Comparison of ENCODE assay signal across 29 mouse cellular contexts in genomic region chr3:32128391-32128790, GRCm38 (mm10).
DNase-seq lines count a peak whose midpoint lies in the region; ATAC-seq and TF ChIP-seq lines count a peak whose summit lies in the region.
"Had no signal": no experiment of that assay in that cellular context is flagged by ENCODE, and none has a peak within 500 bp of the region (broad histone marks: within the 10 kb centered on the region; RNA-seq: fewer than 3 reads in every experiment).

No protein-coding gene starts in this region.

- TF ChIP-seq CTCF in brain, embryonic 14.5 days (IDR thresholded peaks at IDR 0.05; ENCODE audit: borderline replicate concordance, extremely low read depth, insufficient read depth, insufficient read length): no peak

- peak; percentile 36 for DNase-seq in heart, adult 11 months
- no peak for DNase-seq in heart, adult 9 months (ENCODE audit: low spot score in 2 of 2)
- DNase-seq in ES-CJ7 (ENCODE audit: low read depth, low spot score): peak; percentile 37
- peak; percentile 31 for DNase-seq in brain, embryonic 14.5 days (ENCODE audit: low read depth)
- no peak for DNase-seq in layer of hippocampus, postnatal 14 days (ENCODE audit: low spot score in 2 of 2)
- DNase-seq: adrenal gland, postnatal 25 days; cerebellum, adult 18-20 months; cerebellum, postnatal 36 days; gastrocnemius, postnatal 10 days; kidney, adult 2 months; kidney, postnatal 36 days; left cerebral cortex, postnatal 4 days; liver, postnatal 0 days; lung, postnatal 36 days; thymus, adult 2 months; thymus, postnatal 36 days had no signal

- H3K27me3 ChIP-seq in midbrain, embryonic 12.5 days: no peaks in the 10 kb centered on the region
- H3K27me3 ChIP-seq in midbrain, embryonic 13.5 days: no peaks in the 10 kb centered on the region
- H3K27me3 ChIP-seq: CH12.LX; embryonic facial prominence, embryonic 15.5 days; forebrain, embryonic 13.5 days; heart, embryonic 15.5 days; hindbrain, embryonic 15.5 days; intestine, embryonic 15.5 days; liver, embryonic 12.5 days had no signal

- no peak overlapping the region for H3K27ac ChIP-seq in midbrain, embryonic 12.5 days (replicated peaks)
- no peak overlapping the region for H3K27ac ChIP-seq in midbrain, embryonic 13.5 days
- H3K27ac ChIP-seq: embryonic facial prominence, embryonic 10.5 days; embryonic facial prominence, embryonic 15.5 days; forebrain, embryonic 13.5 days; heart, embryonic 10.5 days; heart, embryonic 15.5 days; hindbrain, embryonic 15.5 days; intestine, embryonic 15.5 days; layer of hippocampus, adult 2 months; liver, embryonic 12.5 days had no signal

- no peak for TF ChIP-seq POLR2A in brain, embryonic 14.5 days (IDR thresholded peaks at IDR 0.05; ENCODE audit: borderline replicate concordance, extremely low read depth, insufficient read depth, insufficient read length, poor library complexity, severe bottlenecking)

- H3K4me3 ChIP-seq in midbrain, embryonic 12.5 days: no peak overlapping the region
- H3K4me3 ChIP-seq in midbrain, embryonic 13.5 days (replicated peaks): no peak overlapping the region
- H3K4me3 ChIP-seq: embryonic facial prominence, embryonic 10.5 days; embryonic facial prominence, embryonic 15.5 days; forebrain, embryonic 13.5 days; heart, embryonic 10.5 days; heart, embryonic 15.5 days; hindbrain, embryonic 15.5 days; intestine, embryonic 15.5 days; layer of hippocampus, adult 2 months; liver, embryonic 12.5 days had no signal

- no peak for ATAC-seq in midbrain, embryonic 12.5 days (ENCODE audit: low FRiP score, low read depth)
- no peak for ATAC-seq in midbrain, embryonic 13.5 days
- ATAC-seq: forebrain, embryonic 13.5 days; intestine, embryonic 15.5 days; liver, embryonic 12.5 days; liver, postnatal 0 days had no signal

- no peaks in the 10 kb centered on the region for H3K36me3 ChIP-seq in midbrain, embryonic 12.5 days
- H3K36me3 ChIP-seq in midbrain, embryonic 13.5 days: no peaks in the 10 kb centered on the region
- H3K36me3 ChIP-seq: embryonic facial prominence, embryonic 10.5 days; embryonic facial prominence, embryonic 15.5 days; G1E; heart, embryonic 10.5 days; heart, embryonic 15.5 days; hindbrain, embryonic 15.5 days; intestine, embryonic 15.5 days; liver, embryonic 12.5 days had no signal

- H3K9me3 ChIP-seq in midbrain, embryonic 12.5 days: no peaks in the 10 kb centered on the region
- H3K9me3 ChIP-seq in midbrain, embryonic 13.5 days: no peaks in the 10 kb centered on the region
- H3K9me3 ChIP-seq: embryonic facial prominence, embryonic 10.5 days; embryonic facial prominence, embryonic 15.5 days; forebrain, embryonic 13.5 days; G1E; heart, embryonic 10.5 days; heart, embryonic 15.5 days; hindbrain, embryonic 15.5 days; intestine, embryonic 15.5 days; liver, embryonic 12.5 days had no signal

- 3% methylated on average over 5 of the region's 5 CpGs for WGBS in midbrain, embryonic 12.5 days
- WGBS in midbrain, embryonic 13.5 days: 3% methylated on average over 5 of the region's 5 CpGs

- H3K4me1 ChIP-seq in midbrain, embryonic 12.5 days: peaks cover 5% of the 10 kb centered on the region
- peaks cover 14% of the 10 kb centered on the region for H3K4me1 ChIP-seq in midbrain, embryonic 13.5 days (replicated peaks)
- H3K4me1 ChIP-seq: embryonic facial prominence, embryonic 15.5 days; forebrain, embryonic 13.5 days; heart, embryonic 10.5 days; heart, embryonic 15.5 days; intestine, embryonic 15.5 days; liver, embryonic 12.5 days had no signal

- 0 out of 2 replicates have a peak overlapping the region, but pooled peaks have one; percentile 31 for H3K9ac ChIP-seq in midbrain, embryonic 12.5 days (replicated peaks)
- H3K9ac ChIP-seq in midbrain, embryonic 13.5 days (replicated peaks): no peak overlapping the region
- H3K9ac ChIP-seq: embryonic facial prominence, embryonic 15.5 days; forebrain, embryonic 13.5 days; heart, embryonic 15.5 days; hindbrain, embryonic 15.5 days; intestine, embryonic 15.5 days; liver, embryonic 12.5 days; liver, postnatal 0 days had no signal

- H3K4me2 ChIP-seq in midbrain, embryonic 12.5 days (replicated peaks): no peak overlapping the region
- no peak overlapping the region for H3K4me2 ChIP-seq in midbrain, embryonic 13.5 days (replicated peaks)
- H3K4me2 ChIP-seq: embryonic facial prominence, embryonic 15.5 days; forebrain, embryonic 13.5 days; heart, embryonic 15.5 days; hindbrain, embryonic 15.5 days; intestine, embryonic 15.5 days; liver, embryonic 12.5 days had no signal

Comparison
In these comparisons a context has a peak if more than half of its experiments do, and no peak if none do; other contexts are left out.
1. DNase-seq: peak in heart, adult 11 months (single experiment), ES-CJ7 (single experiment) and brain, embryonic 14.5 days (single experiment); none in heart, adult 9 months (0 of 2) and layer of hippocampus, postnatal 14 days (0 of 2).